In genomic region chr6:38145463-38146065, GRCm38 (mm10) we compare ENCODE assay signal across 12 mouse cellular contexts. TPM values are rescaled to one million over a fixed set of nuclear protein-coding genes. Genes with fewer than 3 reads are reported as not detected.
A peak's percentile ranks its signal among the peaks of the same experiment; 100 is the strongest.
DNase-seq lines count a peak whose midpoint lies in the region; ATAC-seq and TF ChIP-seq lines count a peak whose summit lies in the region.
"Had no signal": no experiment of that assay in that cellular context is flagged by ENCODE, and none has a peak within 500 bp of the region (broad histone marks: within the 10 kb centered on the region; RNA-seq: fewer than 3 reads in every experiment).

No protein-coding gene starts in this region.

- peaks cover 23% of the 10 kb centered on the region for H3K36me3 ChIP-seq in heart, embryonic 10.5 days
- H3K36me3 ChIP-seq in kidney, postnatal 0 days (ENCODE audit: insufficient read depth, low read length), result peaks cover 13% of the 10 kb centered on the region; the same call in 1 of the 2 replicates
- peaks cover 4% of the 10 kb centered on the region; the same call in 1 of the 2 replicates for H3K36me3 ChIP-seq in stomach, postnatal 0 days (ENCODE audit: control insufficient read depth, insufficient read depth, low read length)
- peaks cover 8% of the 10 kb centered on the region for H3K36me3 ChIP-seq in midbrain, embryonic 11.5 days (ENCODE audit: control insufficient read depth, insufficient read depth, low read length)

- ATAC-seq in kidney, postnatal 0 days (replicated peaks; ENCODE audit: low FRiP score, low read depth), result no peak
- no peak for ATAC-seq in stomach, postnatal 0 days (ENCODE audit: low FRiP score, low TSS enrichment)
- no peak for ATAC-seq in midbrain, embryonic 11.5 days (ENCODE audit: low FRiP score)

- no peaks in the 10 kb centered on the region for H3K9me3 ChIP-seq in heart, embryonic 10.5 days
- H3K9me3 ChIP-seq in kidney, postnatal 0 days (replicated peaks; ENCODE audit: low read length), result no peaks in the 10 kb centered on the region
- no peaks in the 10 kb centered on the region for H3K9me3 ChIP-seq in stomach, postnatal 0 days (ENCODE audit: control insufficient read depth, low read length)
- no peaks in the 10 kb centered on the region for H3K9me3 ChIP-seq in midbrain, embryonic 11.5 days (ENCODE audit: control insufficient read depth, low read length)
- H3K9me3 ChIP-seq: forebrain, embryonic 12.5 days had no signal

- WGBS in heart, embryonic 10.5 days, result 68% methylated on average over 8 of the region's 8 CpGs
- 65% methylated on average over 8 of the region's 8 CpGs for WGBS in kidney, postnatal 0 days
- WGBS in stomach, postnatal 0 days, result 67% methylated on average over 8 of the region's 8 CpGs
- WGBS in midbrain, embryonic 11.5 days, result 65% methylated on average over 8 of the region's 8 CpGs

- no peaks in the 10 kb centered on the region for H3K27me3 ChIP-seq in heart, embryonic 10.5 days (ENCODE audit: insufficient read depth, poor library complexity, severe bottlenecking)
- no peaks in the 10 kb centered on the region for H3K27me3 ChIP-seq in kidney, postnatal 0 days (ENCODE audit: insufficient read depth, low read length)
- H3K27me3 ChIP-seq in stomach, postnatal 0 days (ENCODE audit: control insufficient read depth, insufficient read depth, low read length), result no peaks in the 10 kb centered on the region
- H3K27me3 ChIP-seq in midbrain, embryonic 11.5 days (ENCODE audit: control insufficient read depth, insufficient read depth, low read length), result no peaks in the 10 kb centered on the region
- H3K27me3 ChIP-seq: CH12.LX; forebrain, embryonic 12.5 days had no signal

- H3K4me1 ChIP-seq in heart, embryonic 10.5 days, result peaks cover 21% of the 10 kb centered on the region
- peaks cover 21% of the 10 kb centered on the region; the same call in 1 of the 2 replicates for H3K4me1 ChIP-seq in kidney, postnatal 0 days (replicated peaks; ENCODE audit: insufficient read depth, low read length)
- no peaks in the 10 kb centered on the region; the same call in 1 of the 2 replicates for H3K4me1 ChIP-seq in stomach, postnatal 0 days (replicated peaks; ENCODE audit: control insufficient read depth, insufficient read depth)
- no peaks in the 10 kb centered on the region for H3K4me1 ChIP-seq in midbrain, embryonic 11.5 days (ENCODE audit: control insufficient read depth, insufficient read depth, low read length)
- H3K4me1 ChIP-seq: forebrain, embryonic 12.5 days had no signal

- no peak overlapping the region for H3K4me2 ChIP-seq in kidney, postnatal 0 days (ENCODE audit: low read length)
- H3K4me2 ChIP-seq in stomach, postnatal 0 days (replicated peaks; ENCODE audit: low read depth), result no peak overlapping the region
- H3K4me2 ChIP-seq in midbrain, embryonic 11.5 days, result no peak overlapping the region
- H3K4me2 ChIP-seq: forebrain, embryonic 12.5 days had no signal

- TF ChIP-seq EP300 in stomach, postnatal 0 days (optimal IDR thresholded peaks at IDR 0.05), result no peak

- H3K9ac ChIP-seq in kidney, postnatal 0 days (ENCODE audit: low read depth, low read length), result no peak overlapping the region
- no peak overlapping the region for H3K9ac ChIP-seq in stomach, postnatal 0 days (ENCODE audit: low read length)
- H3K9ac ChIP-seq in midbrain, embryonic 11.5 days (ENCODE audit: low read length), result no peak overlapping the region
- H3K9ac ChIP-seq: forebrain, embryonic 12.5 days had no signal

- TF ChIP-seq CTCF in kidney, postnatal 0 days (IDR thresholded peaks at IDR 0.05; ENCODE audit: low read depth), result no peak
- TF ChIP-seq CTCF in stomach, postnatal 0 days (IDR thresholded peaks at IDR 0.05; ENCODE audit: low read depth), result no peak

- H3K4me3 ChIP-seq in heart, embryonic 10.5 days, result no peak overlapping the region
- no peak overlapping the region for H3K4me3 ChIP-seq in kidney, postnatal 0 days (replicated peaks; ENCODE audit: low read depth, low read length)
- H3K4me3 ChIP-seq in stomach, postnatal 0 days (ENCODE audit: low read depth, low read length), result no peak overlapping the region
- no peak overlapping the region for H3K4me3 ChIP-seq in midbrain, embryonic 11.5 days (ENCODE audit: low read depth, low read length)
- H3K4me3 ChIP-seq: forebrain, embryonic 12.5 days had no signal

- DNase-seq in heart, adult 11 months, result peak; percentile 97
- DNase-seq in heart, embryonic 10.5 days (ENCODE audit: low spot score), result no peak
- peak; percentile 66 to 68 for DNase-seq in right cerebral cortex, postnatal 10 days (ENCODE audit: low spot score in 2 of 2)
- no peak for DNase-seq in right cerebral cortex, postnatal 36 days (ENCODE audit: low spot score in 2 of 2)
- DNase-seq in kidney, postnatal 0 days (ENCODE audit: low spot score), result peak; percentile 46
- DNase-seq in stomach, postnatal 0 days (ENCODE audit: low spot score), result no peak
- no peak for DNase-seq in midbrain, embryonic 11.5 days (ENCODE audit: low spot score, missing footprints)
- no peak for DNase-seq in spleen, adult 12 weeks (ENCODE audit: low spot score)
- DNase-seq: thymus, adult 2 months had no signal

- H3K27ac ChIP-seq in heart, embryonic 10.5 days, result no peak overlapping the region
- H3K27ac ChIP-seq in kidney, postnatal 0 days, result peak overlapping the region; percentile 82
- H3K27ac ChIP-seq in stomach, postnatal 0 days (replicated peaks), result peak overlapping the region; percentile 58
- no peak overlapping the region for H3K27ac ChIP-seq in midbrain, embryonic 11.5 days (ENCODE audit: low read depth, low read length)
- H3K27ac ChIP-seq: forebrain, embryonic 12.5 days had no signal

RNA-seq across cellular contexts. Expression of gene Atp6v0a4, which starts 21.2 kb away (rescaled TPM):
- polyA plus RNA-seq in heart, embryonic 10.5 days (2016; fragmentation: Nextera tagmentation; extraction: Ambion mirVana), result not detected in 2 replicates
- 37.9 and 45.2 TPM in 2 replicates for polyA plus RNA-seq in kidney, postnatal 0 days (2015; fragmentation: Nextera tagmentation; extraction: Ambion mirVana)
- polyA plus RNA-seq in stomach, postnatal 0 days (2015; fragmentation: Nextera tagmentation; extraction: Ambion mirVana), result 11.9 and 13.9 TPM in 2 replicates
- not detected in 2 replicates for polyA plus RNA-seq in midbrain, embryonic 11.5 days (2014; fragmentation: Nextera tagmentation; extraction: Ambion mirVana)
- polyA plus RNA-seq: forebrain, embryonic 12.5 days; limb, embryonic 11.5 days had no signal

RNA-seq across cellular contexts. Expression of gene Tmem213, which starts 36.5 kb away (rescaled TPM):
- not detected in 2 replicates for polyA plus RNA-seq in heart, embryonic 10.5 days (2016; fragmentation: Nextera tagmentation; extraction: Ambion mirVana)
- polyA plus RNA-seq in kidney, postnatal 0 days (2015; fragmentation: Nextera tagmentation; extraction: Ambion mirVana), result 198 and 199 TPM in 2 replicates
- 1.9 and 3.0 TPM in 2 replicates for polyA plus RNA-seq in stomach, postnatal 0 days (2015; fragmentation: Nextera tagmentation; extraction: Ambion mirVana)
- not detected in 2 replicates for polyA plus RNA-seq in midbrain, embryonic 11.5 days (2014; fragmentation: Nextera tagmentation; extraction: Ambion mirVana)
- polyA plus RNA-seq: forebrain, embryonic 12.5 days; limb, embryonic 11.5 days had no signal

Comparison
In these comparisons a context has a peak if more than half of its experiments do, and no peak if none do; other contexts are left out.
1. DNase-seq: peak in heart, adult 11 months (single experiment), right cerebral cortex, postnatal 10 days (2 of 2) and kidney, postnatal 0 days (single experiment); none in heart, embryonic 10.5 days (single experiment), right cerebral cortex, postnatal 36 days (0 of 2), stomach, postnatal 0 days (single experiment), midbrain, embryonic 11.5 days (single experiment) and spleen, adult 12 weeks (single experiment).
2. H3K27ac ChIP-seq: peak in kidney, postnatal 0 days (single experiment) and stomach, postnatal 0 days (single experiment); none in heart, embryonic 10.5 days (single experiment) and midbrain, embryonic 11.5 days (single experiment).
3. RNA of gene Atp6v0a4, which starts 21.2 kb away (polyA plus RNA-seq): 37.9 to 45.2 TPM in kidney, postnatal 0 days and 11.9 to 13.9 TPM in stomach, postnatal 0 days; not detected in heart, embryonic 10.5 days and not detected in midbrain, embryonic 11.5 days; every median in the first group is over 10 times any median in the second.
4. RNA of gene Tmem213, which starts 36.5 kb away (polyA plus RNA-seq): 198 to 199 TPM in kidney, postnatal 0 days; 1.9 to 3.0 TPM in stomach, postnatal 0 days, not detected in heart, embryonic 10.5 days and not detected in midbrain, embryonic 11.5 days; every median in the first group is over 10 times any median in the second.